Mouse (Mus musculus) bone marrow, adult 2 months (tissue): Measurements from ENCODE around the gene Ptges.

Experiments used
- CTCF ChIP-seq: fragments of 200-500 bp; IDR thresholded peaks from 2 replicates; pipeline ENCODE4 v1.5.1; 2011; ENCODE audit warnings: low read length, control low read depth; ENCODE audit not compliant: control insufficient read depth, insufficient read depth
- POLR2A ChIP-seq: fragments of 200-500 bp; IDR thresholded peaks from 2 replicates; pipeline ENCODE4 v1.6.1; 2011; ENCODE audit warnings: low read depth, mild to moderate bottlenecking, control low read depth, low read length, borderline replicate concordance; ENCODE audit not compliant: control insufficient read depth

DNA sequence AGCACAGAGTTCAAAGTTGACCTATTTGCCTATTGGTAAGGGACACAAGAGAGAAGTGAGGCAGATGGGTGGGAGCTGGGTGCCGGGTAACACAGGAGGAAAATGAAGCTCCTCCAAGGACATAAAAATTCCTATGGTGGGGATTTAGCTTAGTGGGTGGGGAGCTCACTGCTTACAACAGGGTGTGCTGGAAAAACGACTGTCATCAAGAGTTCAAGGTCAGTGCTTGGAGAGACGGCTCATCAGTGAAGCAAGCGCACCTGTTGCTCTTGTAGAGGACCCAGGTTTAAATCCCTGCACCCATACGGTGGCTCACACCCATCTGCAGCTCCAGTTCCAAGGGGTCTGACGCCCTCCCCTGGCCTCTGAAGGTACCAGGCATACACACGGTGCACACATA lies 35.7 kb downstream of the Ptges start:
- TF ChIP-seq CTCF (no peak), POLR2A (no peak)
